Mouse (Mus musculus) T-helper 17 cell (primary cell): Measurements from ENCODE around the gene Mtif3.

Source experiments
- in situ Hi-C, 2 experiments: fragments of 300-600 bp; cut with MboI, MseI; formaldehyde crosslinking; loops; 1 replicate in 1 of 2; 2 replicates in 1 of 2; pipeline ENCODE4 v1.15.1; 2025; ENCODE audit warnings: high pct_unique_total_duplicates in 2 of 2

Gene Mtif3

GRCm38 (mm10) chr5:146920314-146921161 is 43.1 kb downstream of the Mtif3 start:
- in situ Hi-C loops: loop anchor here in 1 of 2 experiments (10.0 kb wide), 1 partner anchor 1866 kb away; no protein-coding TSS in a partner anchor

- in situ Hi-C loops: loop anchor here (10.0 kb wide), 2 partner anchors 405 to 1865 kb away; partner anchors contain the start of gene Urad (in 1 of the 2)
Observed at GRCm38 (mm10) chr5:146919874-146920273, 43.7 kb downstream of the Mtif3 start.

- in situ Hi-C loops: loop anchor here in 1 of 2 experiments (10.0 kb wide), 1 partner anchor 407 kb away; the partner anchor contains the start of gene Urad
Observed at GRCm38 (mm10) chr5:146917357-146917756, 46.2 kb downstream of the Mtif3 start.

GRCm38 (mm10) chr5:146916806-146917205 is 46.8 kb downstream of the Mtif3 start:
- in situ Hi-C loops: loop anchor here in 1 of 2 experiments (10.0 kb wide), 1 partner anchor 408 kb away; the partner anchor contains the start of gene Urad

- in situ Hi-C loops: loop anchor here in 1 of 2 experiments (10.0 kb wide), 1 partner anchor 409 kb away; the partner anchor contains the start of gene Urad
Observed at GRCm38 (mm10) chr5:146916273-146916672, 47.3 kb downstream of the Mtif3 start.

- in situ Hi-C loops: loop anchor here in 1 of 2 experiments (10.0 kb wide), 1 partner anchor 411 kb away; the partner anchor contains the start of gene Urad
Observed at GRCm38 (mm10) chr5:146914088-146914766, 49.4 kb downstream of the Mtif3 start.

- in situ Hi-C loops: loop anchor here in 1 of 2 experiments (10.0 kb wide), 1 partner anchor 411 kb away; the partner anchor contains the start of gene Urad
Observed at GRCm38 (mm10) chr5:146913355-146913754, 50.2 kb downstream of the Mtif3 start.

- in situ Hi-C loops: loop anchor here in 1 of 2 experiments (10.0 kb wide), 1 partner anchor 413 kb away; the partner anchor contains the start of gene Urad
Observed at GRCm38 (mm10) chr5:146912206-146912605, 51.4 kb downstream of the Mtif3 start.

- in situ Hi-C loops: loop anchor here in 1 of 2 experiments (5.0 kb wide), 1 partner anchor 414 kb away; the partner anchor contains the start of gene Urad
Observed at GRCm38 (mm10) chr5:146908629-146909028, 55.0 kb downstream of the Mtif3 start.

- in situ Hi-C loops: loop anchor here in 1 of 2 experiments (5.0 kb wide), 1 partner anchor 415 kb away; the partner anchor contains the start of gene Urad
Observed at GRCm38 (mm10) chr5:146907533-146907932, 56.1 kb downstream of the Mtif3 start.

- in situ Hi-C loops: loop anchor here in 1 of 2 experiments (5.0 kb wide), 1 partner anchor 417 kb away; the partner anchor contains the start of gene Urad
Observed at GRCm38 (mm10) chr5:146905486-146906172, 58.0 kb downstream of the Mtif3 start.

GRCm38 (mm10) chr5:146904404-146904803 is 59.2 kb downstream of the Mtif3 start:
- in situ Hi-C loops: no loop called here
